Mouse (Mus musculus) large intestine, adult 2 months (tissue): ENCODE data around the gene Snap91. TPM values are rescaled to one million over a fixed set of nuclear protein-coding genes. Genes with fewer than 3 reads are reported as not detected.

Experiments used
- DNase-seq: peaks from one replicate; pipeline ENCODE4 v3.0.0-alpha.2; 2012; ENCODE audit warnings: low read depth, low spot score
- WGBS: fragments of 180-500 bp; shearing (Covaris S2); methylation state at CpG from one replicate; pipeline ENCODE4 v1.1.7; 2018; 5-methylcytosine and 5-hydroxymethylcytosine counted together
- polyA plus RNA-seq: library from polyadenylated mRNA; depleted of rRNA; stranded (reverse); fragments of >200 nt; gene quantifications from 2 replicates; pipeline ENCODE4 v1.2.3, GENCODE M21; 2012

Snap91 gene
- polyA plus RNA-seq, 1 experiment, result 0.58 TPM

DNA sequence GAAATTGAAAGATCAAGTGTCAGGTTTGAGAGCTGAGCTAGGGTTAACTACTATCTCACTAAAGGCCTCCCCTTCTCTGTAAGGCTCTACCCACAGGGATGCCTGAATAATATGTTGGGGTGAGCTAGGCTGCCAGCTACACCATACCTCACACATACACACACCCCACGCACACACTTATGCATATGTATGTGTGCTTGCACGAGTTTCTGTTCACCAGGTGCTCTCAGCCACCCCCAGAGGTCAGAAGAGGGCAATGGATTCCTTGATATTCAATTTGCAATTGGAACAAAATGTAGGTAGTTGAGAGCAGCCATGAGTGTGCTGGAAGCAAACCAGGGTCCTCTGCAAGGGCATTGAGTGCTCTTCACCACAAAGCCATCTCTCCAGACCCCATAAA is 116.5 kb downstream of the Snap91 start:
- DNase-seq, result no peak
- WGBS, result 45% methylated on average over 2 of the region's 2 CpGs

DNA sequence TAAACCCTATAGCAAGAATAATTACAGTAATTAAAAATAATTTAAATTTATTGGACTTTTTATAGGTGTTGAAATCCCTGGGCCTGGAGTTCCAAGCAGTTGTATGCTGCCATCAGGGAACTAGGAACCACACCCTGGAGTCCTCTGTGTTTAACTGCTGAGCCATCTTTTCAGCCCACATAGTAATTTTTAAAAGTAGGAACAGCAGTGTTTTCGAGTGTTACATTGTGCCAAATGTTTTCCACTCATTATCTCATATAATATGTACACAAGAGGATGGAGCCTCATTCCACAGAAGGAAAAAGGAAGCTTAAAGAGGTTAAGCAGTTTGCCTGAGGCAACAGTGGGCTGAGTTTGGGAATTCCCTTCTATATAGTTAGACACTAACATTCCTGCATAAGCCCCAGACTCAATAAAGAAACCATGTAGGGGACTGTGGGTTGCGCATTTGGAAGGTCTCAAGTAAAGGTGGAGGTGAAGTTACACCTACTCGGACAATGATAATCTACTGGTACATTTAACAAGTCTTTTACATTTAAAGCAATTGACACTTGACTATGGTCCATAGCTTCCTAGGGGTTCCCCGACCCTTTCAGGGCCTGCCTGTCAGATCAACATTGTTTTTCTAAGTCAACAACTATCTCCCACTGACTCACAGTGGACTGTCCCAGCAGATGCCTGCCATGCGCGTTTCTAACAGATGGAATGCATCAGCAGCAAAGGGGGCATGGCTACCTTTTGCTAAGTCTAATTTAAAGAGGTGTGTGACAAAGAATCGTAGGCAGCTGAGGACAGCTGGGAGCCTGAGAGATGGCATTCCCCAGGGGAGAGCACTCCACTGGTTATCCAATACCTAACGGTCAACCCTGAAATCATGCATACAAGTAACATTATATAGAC is 117.7 kb downstream of the Snap91 start:
- 60% methylated on average over 8 of the region's 8 CpGs for WGBS
- no peak for DNase-seq

GRCm38 (mm10) chr9:86745926-86746581 is 134.4 kb downstream of the Snap91 start:
- DNase-seq, result peak; percentile 16
- WGBS, result 27% methylated on average over 13 of the region's 13 CpGs

DNA sequence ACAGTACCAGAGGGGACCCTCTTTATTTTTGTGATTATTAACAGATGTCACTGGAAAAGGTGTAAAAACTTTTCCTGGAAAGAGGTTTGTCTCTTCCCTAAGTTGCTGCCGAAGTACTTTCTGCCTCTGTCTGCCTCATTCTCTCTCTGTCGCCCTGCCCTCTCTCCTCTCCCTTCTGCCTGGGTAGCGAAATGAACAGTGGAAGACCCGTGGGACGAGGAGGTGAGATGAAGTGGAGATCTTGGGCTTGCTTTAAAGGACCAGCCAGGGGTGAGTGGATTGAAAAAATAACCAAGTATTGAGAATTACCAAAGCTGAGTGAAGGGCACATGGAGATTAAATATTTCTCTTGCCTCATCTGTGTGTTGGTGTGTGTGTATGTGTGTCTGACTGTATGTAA is 136.4 kb downstream of the Snap91 start:
- 42% methylated on average over 5 of the region's 5 CpGs for WGBS
- DNase-seq, result no peak

- no peak for DNase-seq
- 10% methylated on average over 19 of the region's 19 CpGs for WGBS
Measured at GRCm38 (mm10) chr9:86742959-86743911, 137.2 kb downstream of the Snap91 start, which contains the start of gene Prss35. TSS of gene Prss35 (plus strand) at chr9:86743649.

- 47% methylated on average over 3 of the region's 3 CpGs for WGBS
- no peak for DNase-seq
Measured at GRCm38 (mm10) chr9:86739971-86740370, 140.5 kb downstream of the Snap91 start.

GRCm38 (mm10) chr9:86738801-86739200 is 141.7 kb downstream of the Snap91 start:
- DNase-seq, result no peak
- WGBS, result 96% methylated on average over 8 of the region's 8 CpGs

- no peak for DNase-seq
- WGBS, result 92% methylated on average over 1 of the region's 1 CpGs
Measured at GRCm38 (mm10) chr9:86738067-86738466, 142.4 kb downstream of the Snap91 start.

- no peak for DNase-seq
- 86% methylated on average over 4 of the region's 4 CpGs for WGBS
Measured at GRCm38 (mm10) chr9:86736991-86737390, 143.5 kb downstream of the Snap91 start.

DNA sequence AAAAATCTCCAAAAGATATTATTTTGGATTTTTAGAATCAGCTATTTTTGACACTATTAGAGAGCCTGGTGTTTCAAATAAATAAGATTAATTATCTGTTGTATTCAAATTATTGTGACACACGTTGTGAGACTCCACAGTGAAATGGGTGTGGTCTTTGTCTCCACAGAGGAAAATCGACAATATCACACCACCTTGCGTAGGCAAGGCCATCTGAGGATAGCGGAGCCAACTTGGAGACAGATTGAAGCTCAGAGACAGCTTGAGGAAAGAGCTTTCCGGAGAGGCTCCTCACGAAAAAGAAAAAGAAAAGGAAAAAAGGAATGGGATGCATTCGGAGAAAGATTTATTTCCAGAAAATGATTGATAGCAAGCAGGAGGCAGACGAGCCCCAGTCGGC is 145.7 kb downstream of the Snap91 start:
- DNase-seq, result no peak
- 57% methylated on average over 9 of the region's 9 CpGs for WGBS

DNA sequence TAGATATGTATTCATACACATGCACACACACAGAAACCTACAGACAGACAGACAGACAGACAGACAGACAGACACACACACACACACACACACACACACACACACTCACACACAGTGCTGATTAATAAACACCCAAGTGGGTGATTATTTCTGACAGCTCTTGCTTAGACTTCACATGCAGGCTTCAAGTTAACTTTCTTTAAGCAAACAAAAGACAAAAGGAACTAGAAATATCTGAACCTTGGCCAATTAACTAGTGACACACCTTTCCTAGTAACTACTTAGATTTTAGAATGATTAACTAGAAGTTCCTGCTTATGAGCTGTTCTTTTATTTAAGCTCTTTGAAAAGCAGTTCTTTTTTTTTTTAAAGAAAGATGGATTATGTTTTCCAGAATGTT is 146.1 kb downstream of the Snap91 start:
- DNase-seq, result no peak

DNA sequence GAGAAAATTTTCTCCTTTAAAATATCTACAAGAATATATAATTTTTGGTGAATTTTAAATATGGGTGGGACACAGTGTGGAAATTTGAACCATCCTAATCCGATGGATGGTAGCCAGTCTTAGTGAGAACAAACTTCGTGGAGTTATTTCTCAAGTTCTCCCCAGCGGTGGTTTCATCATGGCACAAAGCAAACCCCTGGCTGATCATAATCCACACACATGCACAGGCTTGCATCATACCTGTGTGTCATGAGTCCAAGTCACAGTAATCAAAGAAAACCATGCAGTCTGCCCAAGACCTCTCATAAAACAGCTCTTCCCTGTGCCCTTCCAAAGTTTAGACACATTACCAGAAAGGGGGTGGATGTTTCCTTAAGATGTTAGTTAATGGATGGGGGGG is 150.6 kb downstream of the Snap91 start:
- 91% methylated on average over 3 of the region's 3 CpGs for WGBS
- no peak for DNase-seq

DNA sequence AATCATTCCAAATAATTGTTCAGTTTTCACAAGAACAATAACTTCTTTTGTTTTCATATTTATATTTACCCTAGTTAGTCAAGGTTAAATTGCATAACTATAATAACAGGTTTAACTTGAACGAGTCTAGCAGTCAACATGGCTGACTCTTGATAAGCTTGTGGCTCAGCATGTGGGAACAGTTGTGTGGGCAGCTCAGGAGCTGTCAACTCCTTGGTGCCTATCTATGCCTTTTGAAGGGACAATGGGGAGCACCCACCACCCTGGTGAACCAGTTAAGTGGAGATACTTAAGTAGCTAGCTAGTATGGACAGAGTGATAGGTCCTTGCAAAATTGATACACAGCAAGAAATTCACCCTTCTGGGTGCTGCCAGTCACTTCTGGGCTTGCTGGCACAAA is 151.4 kb downstream of the Snap91 start:
- WGBS, result 24% methylated on average over 1 of the region's 1 CpGs
- no peak for DNase-seq

DNA sequence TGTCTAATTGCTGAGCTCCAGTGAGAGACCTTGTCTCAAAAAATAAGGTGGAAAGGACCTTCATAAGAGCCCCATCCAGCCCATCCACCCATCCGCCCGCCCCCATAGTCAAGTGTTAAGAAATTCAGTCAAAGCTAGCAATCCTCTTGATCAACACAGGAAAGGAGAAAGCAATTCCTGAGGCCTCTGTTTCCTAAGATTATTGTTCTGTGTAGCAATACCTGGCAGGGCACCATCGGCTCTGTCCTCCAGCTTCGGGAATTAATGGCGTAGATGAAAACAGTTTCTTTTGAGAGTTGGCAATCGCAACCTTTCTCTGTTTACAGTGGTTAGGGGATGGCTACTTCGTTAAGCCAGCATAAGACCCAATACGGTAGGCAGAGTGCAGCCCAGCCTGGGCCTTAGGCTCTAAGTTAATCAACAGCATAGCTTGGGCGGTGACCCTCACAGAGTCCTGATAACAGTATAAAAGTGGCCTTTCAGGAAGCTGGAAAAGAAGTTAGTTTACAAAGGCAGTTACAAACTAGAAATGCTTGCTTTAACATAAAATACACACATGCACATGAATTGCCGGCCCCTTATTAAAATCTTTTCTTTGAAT is 152.1 kb downstream of the Snap91 start:
- no peak for DNase-seq
- 41% methylated on average over 10 of the region's 10 CpGs for WGBS

- 92% methylated on average over 5 of the region's 5 CpGs for WGBS
- DNase-seq, result no peak
Measured at GRCm38 (mm10) chr9:86726381-86726720, 154.1 kb downstream of the Snap91 start.

DNA sequence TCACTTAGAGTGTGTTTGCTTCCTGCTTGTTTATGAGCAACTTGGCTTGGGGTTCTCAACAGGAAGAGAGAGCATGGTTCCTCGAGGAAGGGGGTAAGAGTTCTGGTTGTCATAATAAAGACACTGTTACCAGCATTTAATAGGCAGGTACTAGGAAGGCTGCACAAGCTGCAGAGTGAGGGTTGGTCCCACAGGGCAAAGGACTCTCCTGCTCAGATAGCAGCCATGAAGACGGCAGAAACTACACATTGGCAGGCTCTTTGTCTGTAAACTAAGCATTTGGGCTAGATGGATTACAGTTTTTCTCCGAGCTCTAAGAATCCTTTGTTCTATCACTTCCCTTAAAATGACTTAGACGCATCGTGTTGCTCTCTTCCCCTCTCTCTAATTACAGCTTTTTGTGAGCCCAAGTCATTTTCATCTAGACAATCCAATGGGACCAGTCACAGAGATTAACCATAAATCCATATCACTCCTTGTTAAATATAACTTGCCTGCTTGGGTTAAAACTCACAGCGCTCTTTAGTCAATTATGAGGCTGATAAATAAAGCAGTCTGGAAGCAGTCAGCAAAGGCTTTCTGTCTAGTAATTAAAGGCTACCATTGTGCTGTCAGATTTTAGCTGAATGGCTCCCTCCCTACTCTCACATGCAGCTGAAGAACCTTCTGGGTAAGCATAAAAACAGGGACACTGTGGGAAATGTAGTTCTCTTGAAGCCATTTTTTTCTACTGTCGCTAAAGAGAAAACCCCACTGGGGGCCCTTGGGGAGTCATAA is 154.7 kb downstream of the Snap91 start:
- 50% methylated on average over 7 of the region's 7 CpGs for WGBS
- no peak for DNase-seq

DNA sequence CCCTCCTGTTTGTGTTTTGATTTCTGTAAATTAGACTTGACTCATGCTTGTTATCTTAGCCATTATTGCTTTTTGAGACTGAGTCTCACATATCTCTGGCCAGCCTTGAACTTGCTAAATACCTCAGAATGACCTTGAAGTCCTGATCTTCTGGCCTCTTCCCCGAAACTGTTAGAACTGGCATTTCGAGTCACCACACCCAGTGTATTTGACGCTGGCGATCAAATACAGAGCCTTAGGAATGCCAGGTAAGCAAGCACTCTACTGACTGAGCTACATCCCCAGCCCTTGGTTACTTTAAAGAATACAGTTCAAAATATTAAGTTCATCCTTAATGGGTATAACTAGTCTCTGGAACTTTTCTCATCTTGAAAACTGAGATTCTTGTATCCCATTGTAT is 155.4 kb downstream of the Snap91 start:
- no peak for DNase-seq
- WGBS, result 38% methylated on average over 4 of the region's 4 CpGs

GRCm38 (mm10) chr9:86720794-86721193 is 159.7 kb downstream of the Snap91 start:
- WGBS, result 52% methylated on average over 2 of the region's 2 CpGs
- DNase-seq, result no peak

DNA sequence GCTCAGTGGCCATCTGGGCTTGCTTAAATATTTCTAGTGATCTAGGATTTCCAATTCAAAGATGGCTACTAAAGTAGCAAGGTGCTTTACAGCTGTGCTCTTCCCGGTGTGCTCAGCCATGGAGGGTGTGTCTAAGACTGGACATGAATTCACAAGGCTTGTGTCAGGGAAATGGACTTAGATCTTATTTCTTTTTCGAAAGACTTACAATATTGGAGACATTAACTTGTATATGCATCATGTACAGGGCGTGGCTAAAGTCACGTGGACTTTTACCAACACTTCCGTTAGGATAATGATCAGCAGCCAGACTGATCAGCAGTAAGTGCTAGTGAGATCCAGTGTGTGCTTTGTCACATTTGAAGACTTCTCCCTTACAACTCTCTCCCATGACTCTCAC is 160.2 kb downstream of the Snap91 start:
- WGBS, result 51% methylated on average over 5 of the region's 5 CpGs
- no peak for DNase-seq
